Mouse (Mus musculus) lung, postnatal 10 days (tissue): ENCODE measurements around the gene Spc24.
"Not testable (repeated sequence)": the region's sequence is repeated elsewhere in the genome, so short reads cannot be mapped to it uniquely, and the experiment has no call there.

Experiments
- DNase-seq: peaks from one replicate; pipeline ENCODE4 v3.0.0; 2021

Gene Spc24

DNA sequence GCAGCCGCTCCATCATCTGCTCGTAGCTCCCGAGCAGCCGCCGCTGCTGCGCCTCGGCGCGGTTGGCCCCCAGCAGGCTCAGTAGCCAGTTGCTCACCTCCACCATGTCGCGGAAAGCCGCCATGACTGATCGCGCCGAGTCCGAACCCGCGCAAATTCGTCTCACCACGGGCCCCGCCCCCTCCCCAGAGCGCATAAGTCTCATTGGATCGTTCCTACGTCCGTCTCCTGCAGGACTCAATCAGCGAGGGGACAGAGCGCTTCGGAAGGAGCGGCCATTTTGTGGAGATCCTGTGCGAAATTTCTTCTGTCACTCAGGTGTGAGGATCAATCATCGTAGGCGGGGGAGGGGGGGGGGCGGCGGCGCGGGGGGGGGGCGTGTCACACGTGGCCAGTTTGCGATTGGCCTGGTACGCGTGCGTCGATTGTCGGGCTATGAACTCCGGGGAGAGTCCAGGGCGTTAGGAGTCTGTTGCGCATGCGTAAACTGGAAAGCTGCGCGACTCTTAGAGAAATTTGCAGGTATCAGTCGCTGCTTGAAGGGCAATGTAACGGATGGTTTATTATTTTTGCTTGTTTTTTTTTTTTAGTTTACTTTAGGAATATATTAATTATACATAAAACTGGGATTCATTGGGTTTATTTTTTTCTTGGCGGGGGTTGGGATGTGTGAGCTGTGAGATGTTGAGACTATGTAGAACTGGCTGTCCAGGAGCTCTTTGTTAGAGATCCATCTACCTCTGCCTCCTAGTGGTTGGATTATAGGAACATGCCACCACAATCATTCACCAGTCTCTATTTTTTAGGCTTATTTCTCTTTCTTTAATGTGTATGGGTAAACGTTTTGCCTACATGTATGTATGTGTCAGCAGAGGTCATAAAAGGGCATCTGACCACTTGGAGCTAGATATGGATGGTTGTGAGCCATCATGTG, at the start of gene Spc24:
TSS of gene Spc24 (minus strand) at position 149 of the 934 bp plus-strand sequence.
- peak; percentile 97 for DNase-seq

DNA sequence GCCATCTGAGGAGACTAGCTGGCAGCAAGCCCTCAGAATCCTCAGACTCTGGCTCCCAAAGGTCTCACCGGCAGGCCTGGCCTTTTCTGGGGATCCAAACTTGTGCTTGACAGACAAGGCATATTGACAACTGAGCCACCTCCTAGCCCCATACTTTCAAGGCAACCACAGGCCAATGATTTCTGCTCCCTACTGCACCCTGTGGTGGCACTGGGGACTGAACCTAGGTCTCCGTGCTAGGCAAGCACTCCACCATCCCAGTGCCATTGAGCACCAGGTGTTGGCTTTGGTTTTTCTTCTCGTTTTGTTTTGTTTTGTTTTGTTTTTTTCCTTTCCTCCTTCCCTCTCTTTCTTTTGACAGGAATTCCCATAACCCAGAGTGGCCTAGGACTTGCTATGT, 48.5 kb upstream of the Spc24 start:
- peak; percentile 40 for DNase-seq

DNA sequence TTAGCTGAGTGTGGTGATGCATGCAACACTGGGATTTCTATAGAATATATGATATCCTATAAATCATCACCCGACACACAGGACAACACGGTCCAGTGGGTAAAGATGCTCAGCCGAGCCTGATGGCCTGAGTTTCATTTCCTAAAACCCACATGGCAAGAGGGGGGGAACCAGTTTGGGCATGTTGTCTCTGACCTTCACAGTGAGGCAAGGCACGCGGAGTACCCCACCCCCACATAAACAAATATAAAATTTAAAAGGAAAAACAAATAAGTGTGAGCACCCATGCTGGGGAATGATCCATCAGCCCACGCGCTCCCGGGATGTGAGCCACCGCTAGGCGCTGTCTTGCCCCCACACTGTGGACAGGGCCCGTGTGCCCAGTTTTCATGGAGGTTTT, 46.9 kb upstream of the Spc24 start:
- no peak for DNase-seq

DNA sequence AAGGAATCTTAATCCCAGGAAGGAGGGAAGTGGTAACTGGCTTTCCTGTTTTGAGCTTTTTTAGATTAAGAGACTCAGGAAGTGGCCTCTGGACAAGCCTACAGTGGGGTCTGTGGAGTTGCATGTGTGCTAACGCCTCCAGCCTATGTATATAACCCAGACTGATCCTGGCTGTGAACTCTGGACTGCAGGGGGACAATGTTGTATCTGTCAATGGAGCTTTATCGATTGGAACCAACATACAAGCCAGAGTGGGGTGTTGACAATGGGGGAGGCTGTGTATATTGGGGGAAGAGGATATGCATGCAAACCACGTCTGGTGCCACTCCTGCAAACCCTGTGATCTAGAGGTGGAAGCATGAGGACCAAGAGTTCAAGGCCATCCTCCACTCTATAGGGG, 46.3 kb upstream of the Spc24 start:
- DNase-seq = no peak

DNA sequence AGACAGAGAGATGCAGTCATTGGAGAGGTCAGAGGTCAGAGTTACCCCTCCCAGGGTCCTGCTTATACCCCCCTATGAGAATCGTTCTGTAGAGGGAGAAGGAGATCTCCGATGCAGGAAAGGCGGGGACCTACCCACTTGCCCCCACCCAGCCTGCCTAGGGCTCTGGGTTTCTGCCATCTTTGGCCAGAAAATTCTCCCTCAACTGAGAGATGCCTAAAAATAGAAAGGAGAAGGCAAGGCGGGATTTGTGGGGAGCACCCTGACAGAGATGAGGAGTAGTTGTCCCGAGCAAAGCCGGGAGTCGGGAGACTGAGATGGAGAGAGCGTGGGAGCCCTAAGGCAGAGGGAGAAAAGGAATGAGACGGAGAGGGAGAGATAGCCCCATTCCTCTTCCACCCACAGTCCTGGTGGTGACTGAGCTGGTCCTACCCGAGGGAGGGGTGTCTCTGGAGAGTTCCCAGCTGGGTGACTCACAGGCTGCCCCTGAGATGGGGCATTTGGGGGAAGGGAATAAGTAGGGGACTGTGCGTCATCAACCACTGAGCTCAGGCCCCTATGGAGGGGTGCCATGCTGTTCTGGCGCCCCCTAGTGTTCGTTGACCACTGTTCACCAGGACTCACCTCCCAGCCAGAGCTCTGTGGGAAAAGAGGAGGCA, 44.0 kb upstream of the Spc24 start:
- peak; percentile 95 for DNase-seq

DNA sequence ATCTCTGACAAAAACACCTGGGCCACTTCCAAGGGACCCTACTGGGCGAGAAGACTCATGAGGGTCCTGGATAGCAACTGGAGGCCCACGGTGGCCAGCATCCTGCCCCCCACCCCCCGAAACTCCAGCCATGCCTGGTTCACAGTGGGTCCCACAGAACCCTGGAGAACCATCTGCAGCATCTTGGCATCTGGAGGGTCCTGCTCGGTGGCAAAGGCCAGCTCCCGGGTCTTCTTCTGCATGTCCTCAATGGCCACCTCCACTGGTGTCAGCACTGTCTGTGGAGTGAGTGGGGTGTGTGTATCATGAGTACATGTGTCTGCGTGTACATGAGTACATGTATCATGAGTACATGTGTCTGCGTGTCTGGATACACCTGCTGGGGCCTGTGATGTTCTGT, 41.5 kb upstream of the Spc24 start:
- DNase-seq = no peak

DNA sequence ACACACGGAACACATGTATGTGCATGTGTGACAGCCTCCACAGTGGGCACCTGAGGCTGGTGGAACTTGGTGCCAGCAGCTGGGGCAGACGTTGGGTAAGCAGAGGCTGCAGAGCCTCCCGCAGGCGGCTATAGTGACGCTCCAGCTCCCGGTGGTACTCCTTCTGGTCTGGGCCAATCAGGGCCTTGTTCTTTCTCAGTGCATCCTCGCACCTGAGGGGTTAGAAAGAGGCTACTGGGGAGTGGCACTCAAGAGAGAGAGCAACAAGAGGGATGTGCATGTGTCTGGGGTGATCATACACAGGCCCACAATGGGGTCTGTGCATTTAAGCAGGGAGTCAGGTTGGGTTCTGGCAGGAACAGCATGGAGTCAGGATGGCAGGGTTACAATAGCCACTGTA, 41.0 kb upstream of the Spc24 start:
- DNase-seq = no peak

DNA sequence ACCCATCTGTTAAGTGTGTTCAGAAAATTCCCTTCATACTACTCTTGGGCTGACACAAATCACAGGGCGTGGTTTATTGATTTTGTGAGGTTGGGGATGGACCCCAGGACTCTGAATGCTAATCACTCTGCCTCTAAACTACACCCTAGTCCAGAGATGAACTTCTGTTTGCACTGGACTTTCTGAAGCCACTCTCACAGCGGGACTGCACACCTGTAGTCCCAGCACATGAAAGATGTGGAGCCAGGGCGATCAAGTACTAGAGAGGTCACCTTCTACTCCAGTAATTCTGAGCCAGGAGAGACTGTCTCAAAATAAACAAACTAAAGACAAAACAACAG, 38.9 kb upstream of the Spc24 start:
- DNase-seq = no peak

DNA sequence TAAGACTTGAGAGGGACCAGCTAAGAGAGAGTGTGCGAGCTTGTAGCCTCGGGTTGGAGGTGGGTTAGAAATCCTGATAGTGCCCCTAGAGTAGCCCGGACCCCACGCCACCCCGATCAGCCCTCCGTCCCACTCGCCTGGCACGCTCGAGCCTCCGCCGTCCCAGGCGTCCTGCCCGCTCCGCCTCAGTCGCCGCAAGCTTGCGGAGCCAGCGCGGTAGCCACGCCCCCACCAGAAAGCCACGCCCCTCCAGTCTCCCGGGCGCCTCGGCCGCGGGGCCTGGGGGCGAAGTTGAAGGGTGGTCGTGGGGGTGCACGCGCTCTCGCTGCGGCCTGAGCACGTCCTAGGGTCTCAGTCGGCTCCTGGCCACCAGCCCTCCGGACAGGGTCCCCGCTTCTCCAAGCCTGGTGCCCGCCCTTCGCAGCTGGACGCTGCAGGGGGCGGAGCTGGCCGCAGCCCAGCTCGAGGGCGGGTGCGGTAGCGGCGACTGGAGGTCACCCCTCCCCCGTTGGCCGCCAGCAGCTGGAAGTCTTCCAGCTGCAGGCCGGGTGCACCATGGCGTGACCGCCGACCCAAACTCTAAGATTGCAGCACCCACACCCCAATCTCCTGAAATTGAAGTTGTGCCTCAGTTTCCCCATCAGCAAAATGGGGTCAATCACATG, 38.4 kb upstream of the Spc24 start, which contains the start of gene Kank2:
TSS of gene Kank2 (minus strand) at position 400 of the 665 bp plus-strand sequence.
- DNase-seq = peak; percentile 93

DNA sequence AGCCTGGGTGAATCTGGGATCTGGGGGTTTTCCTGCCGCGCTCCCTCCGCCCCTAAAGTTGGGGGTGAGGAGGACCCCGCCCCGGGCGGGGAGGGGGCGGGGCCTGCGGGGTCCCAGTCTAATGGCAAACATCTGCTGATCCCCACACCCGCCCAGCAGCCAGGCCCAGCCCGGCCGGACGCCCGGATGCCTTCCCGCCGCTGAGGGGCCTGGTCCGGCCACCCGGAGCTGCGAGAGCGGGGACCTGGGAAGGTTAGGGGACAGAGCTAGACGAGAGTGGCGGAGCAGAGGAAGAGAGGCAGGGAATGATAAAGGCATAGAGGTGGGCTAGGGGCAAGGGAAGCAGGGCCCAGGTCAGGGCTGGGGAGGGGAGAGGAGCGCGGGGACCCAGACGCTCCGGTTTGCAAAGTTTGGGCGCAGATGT, 37.8 kb upstream of the Spc24 start:
- peak; percentile 83 for DNase-seq

DNA sequence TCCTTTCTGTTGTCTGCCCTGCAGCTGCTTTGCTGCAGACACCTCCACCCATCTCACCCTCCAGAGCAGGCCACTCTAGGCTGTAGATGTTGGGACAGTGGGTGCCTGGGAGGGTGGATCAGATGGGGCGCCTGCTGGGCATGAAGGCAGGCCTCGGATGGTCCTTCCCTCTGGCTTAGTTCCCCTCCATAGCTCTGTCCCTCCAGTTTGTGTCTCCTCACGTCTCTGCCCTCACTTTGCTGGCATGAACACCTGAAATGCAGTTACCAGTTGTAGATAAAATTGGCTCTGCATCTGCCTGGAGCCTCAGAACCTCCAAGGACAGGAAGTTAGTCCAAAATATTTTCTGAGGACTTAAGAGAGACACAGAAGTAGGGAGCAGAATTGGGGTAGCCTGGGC, 36.8 kb upstream of the Spc24 start:
- no peak for DNase-seq

DNA sequence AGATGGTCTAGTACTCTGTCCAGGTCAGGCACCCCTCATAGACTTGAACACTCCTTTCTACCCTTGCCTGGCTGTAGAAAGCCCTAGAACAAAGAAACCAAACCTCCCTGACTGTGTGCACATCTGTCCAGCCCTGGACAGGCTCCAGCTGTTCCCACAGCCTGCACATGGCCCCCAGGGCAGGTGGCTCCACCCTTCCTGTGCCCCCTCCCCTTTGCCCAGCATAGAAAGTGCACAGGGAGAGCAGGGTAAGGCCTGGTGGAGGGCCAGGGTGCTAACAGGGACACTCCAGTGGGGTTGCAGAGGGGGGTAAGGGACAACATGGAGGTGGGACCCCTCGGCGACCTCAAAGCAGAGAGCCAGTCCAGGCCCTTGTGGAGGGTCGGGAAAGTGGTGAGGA, 36.2 kb upstream of the Spc24 start:
- peak; percentile 54 for DNase-seq

DNA sequence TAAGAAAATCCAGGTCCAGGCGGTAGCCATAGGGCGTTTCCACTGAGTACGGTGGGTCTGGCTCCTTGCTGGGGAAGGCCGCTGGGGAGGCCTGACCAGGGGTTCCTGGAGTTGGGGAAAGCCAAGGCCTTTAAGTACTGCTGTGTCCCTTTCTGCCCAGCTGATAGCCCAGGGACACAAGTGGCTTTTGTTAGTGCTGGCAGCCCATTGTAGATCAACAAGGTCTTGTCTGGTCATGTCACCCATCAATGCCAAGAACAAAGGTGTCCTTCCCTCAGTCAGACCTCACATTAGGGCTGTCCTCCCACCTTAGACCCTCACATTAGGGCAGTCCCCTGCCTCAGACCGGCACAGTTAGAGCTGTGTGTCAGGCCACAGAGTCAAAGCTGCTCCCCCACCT, 35.5 kb upstream of the Spc24 start:
- no peak for DNase-seq

DNA sequence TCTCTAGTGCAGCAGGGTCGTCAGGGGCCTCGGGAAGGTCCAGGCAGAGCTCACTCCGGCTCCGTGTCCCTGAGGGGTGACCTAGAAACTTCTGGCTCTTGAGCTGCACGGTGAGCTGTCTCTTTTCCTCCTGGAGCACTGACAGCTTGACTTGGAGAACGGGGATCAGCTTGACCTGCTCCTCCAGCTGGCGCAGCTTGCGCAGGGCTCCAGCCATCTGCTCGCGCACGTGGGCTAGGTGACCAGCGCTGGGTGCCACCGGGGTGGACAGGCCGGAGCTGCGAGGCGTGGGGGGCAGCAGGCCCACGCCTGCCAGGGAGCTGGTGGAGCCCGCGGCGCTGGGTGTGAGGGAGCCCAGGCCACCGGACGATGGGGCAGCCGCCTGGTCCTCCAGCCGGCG, 34.8 kb upstream of the Spc24 start:
- no peak for DNase-seq

DNA sequence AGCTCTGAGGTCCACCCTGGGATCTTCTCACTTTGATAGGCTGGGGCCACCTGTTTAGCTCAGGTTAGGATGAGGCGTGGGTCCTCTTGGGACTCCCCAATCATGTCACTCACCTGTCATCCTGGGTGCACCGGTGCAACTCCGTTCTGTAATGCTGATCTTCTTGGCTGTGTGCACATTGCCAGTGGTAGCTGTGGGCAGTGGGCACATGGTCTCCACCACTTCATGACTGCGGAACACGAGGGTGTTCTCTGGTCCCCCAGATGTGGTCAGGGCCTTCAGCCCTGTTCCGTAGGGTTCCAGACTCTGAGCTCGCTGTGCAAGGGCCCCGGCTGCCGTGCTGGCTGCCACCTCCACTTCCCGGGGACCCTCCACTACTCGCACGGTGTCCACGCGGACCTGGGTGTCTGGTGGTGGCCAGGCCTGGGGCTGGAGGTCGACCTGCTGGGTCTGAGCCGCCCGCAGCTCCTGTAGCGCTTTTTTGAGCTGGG, 34.3 kb upstream of the Spc24 start:
- DNase-seq = no peak

DNA sequence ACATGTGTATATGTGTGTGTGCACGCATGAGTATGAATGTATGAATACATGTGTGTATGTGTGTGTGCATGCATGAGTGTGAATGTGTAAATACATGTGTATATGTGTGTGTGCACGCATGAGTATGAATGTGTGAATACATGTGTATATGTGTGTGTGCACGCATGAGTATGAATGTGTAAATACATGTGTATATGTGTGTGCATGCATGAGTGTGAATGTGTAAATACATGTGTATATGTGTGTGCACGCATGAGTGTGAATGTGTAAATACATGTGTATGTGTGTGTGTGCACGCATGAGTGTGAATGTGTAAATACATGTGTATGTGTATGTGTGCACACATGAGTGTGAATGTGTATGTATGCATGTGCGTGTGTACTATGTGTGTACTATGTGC, 33.4 kb upstream of the Spc24 start:
- DNase-seq = not testable (repeated sequence)

DNA sequence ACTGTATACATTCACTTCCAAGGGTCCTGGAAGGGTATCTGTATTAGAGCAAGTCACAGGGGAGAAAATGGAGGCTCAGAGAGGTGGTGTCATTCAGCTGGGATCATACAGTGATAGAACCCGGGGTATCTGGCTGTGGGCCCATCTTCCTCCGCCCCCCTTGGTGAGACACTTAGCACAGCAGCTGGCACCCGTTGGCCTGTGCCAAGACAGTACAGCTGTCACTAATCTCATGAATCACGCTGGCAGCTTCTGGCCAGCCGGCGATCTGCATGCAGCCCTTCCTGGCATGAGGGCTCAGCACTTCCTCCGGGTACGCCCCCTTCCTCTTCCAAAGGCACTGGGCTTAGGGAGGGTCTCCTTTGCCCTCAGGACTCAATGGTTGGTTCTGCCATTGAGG, 32.5 kb upstream of the Spc24 start:
- DNase-seq = peak; percentile 87

DNA sequence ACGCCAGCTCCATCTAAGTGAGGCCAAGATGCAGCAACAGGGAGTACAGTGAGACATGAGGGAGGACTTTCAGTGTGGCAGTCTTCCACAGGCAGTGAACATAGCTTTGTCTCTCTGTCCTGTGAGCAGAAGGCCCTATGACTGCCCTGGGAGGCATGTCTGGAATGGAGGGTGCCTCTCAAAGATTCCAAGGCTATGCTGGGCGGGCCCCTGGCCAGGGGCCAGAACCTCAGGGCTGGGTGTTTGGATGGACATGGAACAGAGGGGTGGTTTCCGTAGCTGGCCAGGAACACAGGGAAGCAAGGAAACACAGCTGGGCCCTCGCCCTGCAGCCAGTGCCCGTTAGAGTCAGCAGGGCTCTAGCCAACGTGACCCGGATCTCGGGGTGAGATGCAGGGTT, 31.8 kb upstream of the Spc24 start:
- peak; percentile 91 for DNase-seq

DNA sequence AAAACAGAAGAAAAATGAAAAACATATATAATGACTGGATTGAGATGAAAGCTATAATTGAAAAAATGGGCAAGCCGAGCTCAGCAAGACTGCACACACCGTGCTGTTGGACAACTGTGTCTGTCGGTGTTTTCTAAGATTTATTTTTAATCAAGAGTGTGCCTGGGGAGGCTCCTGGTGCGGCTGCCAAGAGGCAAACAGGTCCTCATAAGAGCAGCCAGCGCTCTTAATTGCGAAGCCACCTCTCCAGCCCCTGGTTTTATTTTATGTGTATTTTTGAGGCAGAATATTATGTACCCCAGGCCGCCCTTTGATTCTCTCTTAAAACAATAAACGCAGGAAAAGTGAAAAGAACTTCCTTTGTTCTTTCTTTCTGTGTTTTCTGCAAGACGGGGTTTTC, 28.1 kb upstream of the Spc24 start:
- DNase-seq = no peak

DNA sequence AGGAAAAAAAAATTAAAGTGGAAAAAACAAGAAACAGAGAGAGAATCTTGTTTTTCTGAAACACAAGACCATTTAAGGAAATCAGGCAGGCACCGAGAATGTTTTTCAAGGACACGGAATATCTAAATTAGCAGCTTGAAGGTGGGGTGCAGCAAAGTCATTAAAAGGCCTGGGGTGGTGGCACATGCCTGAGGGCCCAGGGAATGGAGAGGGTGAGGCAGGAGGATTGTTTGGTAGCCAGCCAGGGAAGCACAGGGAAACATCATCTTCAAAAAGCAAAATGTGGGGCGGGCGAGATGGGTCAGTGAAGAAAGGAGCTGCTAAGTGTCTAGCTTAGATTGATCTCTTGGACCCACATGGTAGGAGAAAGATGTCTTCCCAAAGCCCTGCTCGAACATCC, 27.6 kb upstream of the Spc24 start:
- DNase-seq = no peak

DNA sequence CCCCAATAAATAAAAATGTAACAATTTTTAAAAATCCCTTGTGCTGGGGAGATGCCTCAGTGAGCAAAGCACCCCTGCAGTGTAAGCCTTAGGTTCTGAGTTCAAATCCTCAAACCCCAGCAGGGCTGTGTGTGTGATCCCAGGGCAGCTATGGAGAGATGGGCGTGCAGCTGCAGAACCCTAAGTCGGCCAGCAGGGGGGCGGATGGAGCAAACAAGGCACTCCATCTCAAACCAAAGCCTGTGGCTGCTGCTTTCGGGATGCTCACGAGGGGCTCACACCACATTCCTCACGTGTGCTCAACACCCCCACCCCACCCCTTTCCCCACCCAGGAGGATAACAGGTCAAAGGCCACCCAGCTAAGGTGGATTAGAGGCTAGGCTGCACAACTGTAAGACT, 26.8 kb upstream of the Spc24 start:
- peak; percentile 84 for DNase-seq

DNA sequence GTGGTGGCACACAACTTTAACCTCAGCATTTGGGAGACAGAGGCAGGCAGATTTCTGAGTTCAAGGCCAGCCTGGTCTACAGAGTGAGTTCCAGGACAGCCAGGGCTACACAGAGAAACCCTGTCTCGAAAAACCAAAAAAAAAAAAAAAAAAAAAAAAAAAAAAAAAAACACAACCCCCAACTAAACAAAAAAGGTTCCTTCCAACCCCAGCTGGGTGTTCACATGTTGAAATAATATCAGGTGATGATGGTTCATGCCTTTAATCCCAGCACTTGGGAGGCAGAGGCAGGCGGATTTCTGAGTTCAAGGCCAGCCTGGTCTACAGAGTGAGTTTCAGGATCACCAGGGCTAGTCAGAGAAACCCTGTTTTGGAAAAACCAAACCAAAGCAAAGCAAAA, 26.2 kb upstream of the Spc24 start:
- not testable (repeated sequence) for DNase-seq

DNA sequence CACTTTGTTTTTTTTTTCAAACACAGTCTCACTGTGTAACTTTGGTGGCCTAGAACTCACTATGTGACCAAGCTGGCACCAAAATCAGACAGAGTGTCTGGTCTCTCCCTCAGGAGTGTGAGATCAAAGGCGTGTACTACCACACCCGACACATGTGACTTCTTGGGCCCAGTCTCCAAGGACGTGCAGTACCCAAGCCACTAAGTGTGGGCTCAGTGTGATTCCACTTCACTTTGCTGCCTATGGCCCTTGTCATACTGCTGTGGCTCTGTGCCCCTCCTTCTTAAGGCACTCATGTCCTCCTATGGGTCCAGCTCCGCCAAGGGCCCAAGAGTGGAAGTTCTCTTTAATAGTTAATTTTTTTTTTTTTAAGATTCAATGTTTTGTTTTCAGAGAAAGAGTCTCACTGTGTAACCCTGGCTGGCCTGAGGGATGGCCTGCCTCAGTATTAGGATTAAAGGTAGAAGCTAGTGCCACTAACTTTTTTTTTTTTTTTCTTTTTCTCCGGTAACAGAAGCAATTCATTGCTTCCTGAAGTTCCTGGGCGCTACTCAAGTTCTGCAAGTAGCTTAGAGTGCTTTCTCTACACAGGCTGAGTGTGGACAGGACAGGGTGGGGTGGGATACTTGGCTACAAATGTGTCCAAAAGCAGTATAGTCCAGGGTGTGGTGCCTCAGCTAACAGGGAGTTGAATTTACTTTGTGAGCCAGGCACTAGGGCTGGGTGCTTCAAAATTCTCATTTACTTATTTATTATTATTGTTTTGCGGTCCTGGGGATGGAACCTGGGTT, 24.6 kb upstream of the Spc24 start:
- DNase-seq = peak; percentile 62
